Mouse (Mus musculus) liver, embryonic 13.5 days (tissue): Measurements from ENCODE around the gene Vasn. TPM values are rescaled to one million over a fixed set of nuclear protein-coding genes. Genes with fewer than 3 reads are reported as not detected.

Experiments
- ATAC-seq: fragments of 200-750 bp; cut with Nextera tagmentation; 2 replicates; pipeline ENCODE4 v1.8.0; 2017; ENCODE audit warnings: low read depth, mild to moderate bottlenecking, moderate number of reproducible peaks, moderate library complexity
- DNase-seq: peaks from one replicate; pipeline ENCODE4 v3.0.0; 2022
- H3K27ac ChIP-seq: fragments of 300-500 bp; sonication (generic); 2 replicates; pipeline ENCODE4 v1.5.1; 2015; ENCODE audit warnings: moderate library complexity, mild to moderate bottlenecking, inconsistent platforms
- H3K27me3 ChIP-seq: fragments of 300-500 bp; sonication (generic); 2 replicates; pipeline ENCODE4 v1.6.1; 2015; ENCODE audit warnings: mild to moderate bottlenecking, inconsistent platforms
- H3K36me3 ChIP-seq: fragments of 300-500 bp; sonication (generic); 2 replicates; pipeline ENCODE4 v1.6.1; 2015; ENCODE audit warnings: mild to moderate bottlenecking, inconsistent platforms
- H3K4me1 ChIP-seq: fragments of 300-500 bp; sonication (generic); replicated peaks from 2 replicates; pipeline ENCODE4 v1.6.1; 2015; ENCODE audit warnings: inconsistent platforms
- H3K4me2 ChIP-seq: fragments of 300-500 bp; sonication (generic); 2 replicates; pipeline ENCODE4 v1.6.1; 2015; ENCODE audit warnings: inconsistent platforms, mild to moderate bottlenecking, moderate library complexity
- H3K4me3 ChIP-seq: fragments of 300-500 bp; sonication (generic); replicated peaks from 2 replicates; pipeline ENCODE4 v1.5.1; 2015; ENCODE audit warnings: mild to moderate bottlenecking, inconsistent platforms
- H3K9ac ChIP-seq: fragments of 300-500 bp; sonication (generic); 2 replicates; pipeline ENCODE4 v1.6.1; 2015; ENCODE audit warnings: mild to moderate bottlenecking, inconsistent platforms
- H3K9me3 ChIP-seq: fragments of 300-500 bp; sonication (generic); replicated peaks from 2 replicates; pipeline ENCODE4 v1.6.1; 2016; ENCODE audit warnings: inconsistent platforms
- WGBS: fragments of 180-500 bp; shearing (Covaris S2); methylation state at CpG from one replicate; pipeline ENCODE4 v1.1.7; 2015; ENCODE audit not compliant: insufficient replicate concordance; 5-methylcytosine and 5-hydroxymethylcytosine counted together
- polyA plus RNA-seq: library from polyadenylated mRNA; unstranded; fragments of >200 nt; fragmentation: Nextera tagmentation; extraction: Ambion mirVana; gene quantifications from 2 replicates; pipeline ENCODE4 v1.2.1, GENCODE M21; 2015

The Vasn gene
- 2.9 TPM in 2 replicates for polyA plus RNA-seq

GRCm38 (mm10) chr16:4639831-4640237 is at the start of gene Vasn, which contains the start of gene Dnaja3:
Vasn (plus strand) TSS chr16:4639941.
Dnaja3 (plus strand) TSS chr16:4639989.
- H3K27ac ChIP-seq: peak within 1 kb of the TSS; percentile 76
- H3K4me3 ChIP-seq: peak within 1 kb of the TSS; percentile 66
- peak within 1 kb of the TSS; percentile 95 for H3K4me2 ChIP-seq
- WGBS: 2% methylated on average over 22 of the region's 22 CpGs
- peak; percentile 94 for ATAC-seq
- H3K27me3 ChIP-seq: no peaks in the 10 kb centered on the region
- H3K36me3 ChIP-seq: peaks cover 11% of the 10 kb centered on the region; the same call in 1 of the 2 replicates
- H3K9me3 ChIP-seq: no peaks in the 10 kb centered on the region
- DNase-seq: peak; percentile 88
- peaks cover 61% of the 10 kb centered on the region for H3K4me1 ChIP-seq
- peak within 1 kb of the TSS; percentile 76 for H3K9ac ChIP-seq

DNA sequence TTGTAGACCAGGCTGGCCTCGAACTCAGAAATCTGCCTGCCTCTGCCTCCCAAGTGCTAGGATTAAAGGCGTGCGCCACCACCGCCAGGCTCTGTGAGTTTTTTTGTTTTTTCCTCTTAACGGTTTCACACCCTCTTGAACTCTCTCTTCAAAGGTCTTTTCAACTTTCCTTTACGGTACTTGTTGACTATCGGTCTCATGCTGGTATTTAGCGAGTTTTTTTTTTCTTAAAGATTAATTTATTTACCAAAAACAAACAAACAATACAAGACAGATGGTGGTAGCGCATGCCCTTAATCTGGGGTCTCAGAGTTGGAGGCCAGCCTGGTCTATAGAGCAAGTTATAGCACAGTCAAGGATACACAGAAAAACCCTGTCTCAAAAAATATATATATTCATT is 49.5 kb upstream of the Vasn start:
- Histone ChIP-seq H3K9ac (no peak overlapping the region), H3K27ac (no peak overlapping the region), H3K27me3 (peaks cover 36% of the 10 kb centered on the region), H3K4me1 (peaks cover 40% of the 10 kb centered on the region), H3K36me3 (no peaks in the 10 kb centered on the region), H3K4me3 (no peak overlapping the region), H3K9me3 (no peaks in the 10 kb centered on the region), H3K4me2 (no peak overlapping the region)
- DNase-seq (no peak), ATAC-seq (no peak)
- 78% methylated on average over 9 of the region's 9 CpGs for WGBS

- Histone ChIP-seq H3K36me3 (no peaks in the 10 kb centered on the region), H3K4me1 (peaks cover 41% of the 10 kb centered on the region), H3K27me3 (peaks cover 64% of the 10 kb centered on the region), H3K9ac (peak overlapping the region; percentile 46; the same call in 1 of the 2 replicates), H3K9me3 (no peaks in the 10 kb centered on the region), H3K4me2 (peak overlapping the region; percentile 70), H3K27ac (peak overlapping the region; percentile 47), H3K4me3 (peak overlapping the region; percentile 63)
- 23% methylated on average over 32 of the region's 32 CpGs for WGBS
- ATAC-seq (peak; percentile 21; the same call in 1 of the 2 replicates), DNase-seq (no peak)
Measured at GRCm38 (mm10) chr16:4592909-4593875, 46.5 kb upstream of the Vasn start.

- 1% methylated on average over 50 of the region's 74 CpGs for WGBS
- ATAC-seq (peak; percentile 65), DNase-seq (no peak)
- peaks cover 64% of the 10 kb centered on the region for H3K27me3 ChIP-seq
- H3K4me2 ChIP-seq: peak within 1 kb of the TSS; percentile 70
- no peaks in the 10 kb centered on the region for H3K9me3 ChIP-seq
- no peaks in the 10 kb centered on the region for H3K36me3 ChIP-seq
- peak within 1 kb of the TSS; percentile 63 for H3K4me3 ChIP-seq
- H3K27ac ChIP-seq: peak within 1 kb of the TSS; percentile 68
- H3K4me1 ChIP-seq: peaks cover 44% of the 10 kb centered on the region
- peak within 1 kb of the TSS; percentile 69 for H3K9ac ChIP-seq
Measured at GRCm38 (mm10) chr16:4593971-4594813, 45.5 kb upstream of the Vasn start, which contains the start of gene Glis2. Glis2 (plus strand) TSS chr16:4594713.

GRCm38 (mm10) chr16:4594814-4595526 is 44.8 kb upstream of the Vasn start:
- Histone ChIP-seq H3K9me3 (no peaks in the 10 kb centered on the region), H3K4me1 (peaks cover 44% of the 10 kb centered on the region), H3K36me3 (no peaks in the 10 kb centered on the region), H3K27me3 (peaks cover 64% of the 10 kb centered on the region), H3K9ac (peak overlapping the region; percentile 69), H3K4me3 (peak overlapping the region; percentile 63), H3K4me2 (peak overlapping the region; percentile 70), H3K27ac (peak overlapping the region; percentile 68)
- DNase-seq (no peak), ATAC-seq (no peak)
- WGBS: 2% methylated on average over 34 of the region's 52 CpGs

- peak overlapping the region; percentile 70 for H3K4me2 ChIP-seq
- H3K36me3 ChIP-seq: no peaks in the 10 kb centered on the region
- no peak for DNase-seq
- peak overlapping the region; percentile 69; the same call in 1 of the 2 replicates for H3K9ac ChIP-seq
- ATAC-seq: no peak
- H3K4me1 ChIP-seq: peaks cover 49% of the 10 kb centered on the region
- no peaks in the 10 kb centered on the region for H3K9me3 ChIP-seq
- H3K27ac ChIP-seq: no peak overlapping the region
- 38% methylated on average over 5 of the region's 5 CpGs for WGBS
- H3K27me3 ChIP-seq: peaks cover 64% of the 10 kb centered on the region
- peak overlapping the region; percentile 63 for H3K4me3 ChIP-seq
Measured at GRCm38 (mm10) chr16:4595527-4595963, 44.2 kb upstream of the Vasn start.

DNA sequence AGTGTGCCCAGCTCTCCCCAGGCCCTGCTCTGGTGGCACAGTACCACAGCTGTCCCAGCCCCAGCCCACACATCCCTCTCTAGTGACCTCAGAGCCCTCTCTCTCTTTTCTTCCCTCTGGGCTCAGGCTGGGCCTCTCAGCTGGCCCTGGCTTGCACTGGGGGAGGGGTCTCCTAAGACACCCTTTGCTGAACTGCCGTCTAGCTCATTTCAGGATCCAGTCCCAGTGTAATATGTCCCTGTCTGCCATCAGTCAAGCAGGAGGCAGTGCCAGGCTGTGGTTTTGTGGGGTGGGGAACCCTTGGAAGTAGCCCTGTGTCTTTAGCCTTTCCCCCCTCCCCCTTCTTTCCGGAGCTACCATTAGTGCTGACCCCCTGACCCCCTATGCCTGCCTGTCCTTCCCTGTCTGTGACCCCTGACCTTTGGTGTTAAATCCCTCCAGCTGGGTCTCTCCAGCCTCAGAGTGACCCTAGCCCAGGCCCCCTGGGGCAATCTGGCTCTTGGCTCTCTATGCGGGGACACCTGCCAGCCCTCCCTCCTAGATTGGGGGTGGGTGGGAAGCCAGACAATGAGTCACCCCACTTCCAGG is 43.5 kb upstream of the Vasn start:
- DNase-seq (no peak), ATAC-seq (no peak)
- H3K4me2 ChIP-seq: peak overlapping the region; percentile 70
- peak overlapping the region; percentile 69; the same call in 1 of the 2 replicates for H3K9ac ChIP-seq
- peak overlapping the region; percentile 63 for H3K4me3 ChIP-seq
- peaks cover 56% of the 10 kb centered on the region for H3K4me1 ChIP-seq
- no peak overlapping the region for H3K27ac ChIP-seq
- no peaks in the 10 kb centered on the region for H3K9me3 ChIP-seq
- no peaks in the 10 kb centered on the region for H3K36me3 ChIP-seq
- peaks cover 64% of the 10 kb centered on the region for H3K27me3 ChIP-seq
- 42% methylated on average over 3 of the region's 3 CpGs for WGBS

- H3K27ac ChIP-seq: no peak overlapping the region
- 50% methylated on average over 2 of the region's 2 CpGs for WGBS
Measured at GRCm38 (mm10) chr16:4596836-4597235, 42.9 kb upstream of the Vasn start.

DNA sequence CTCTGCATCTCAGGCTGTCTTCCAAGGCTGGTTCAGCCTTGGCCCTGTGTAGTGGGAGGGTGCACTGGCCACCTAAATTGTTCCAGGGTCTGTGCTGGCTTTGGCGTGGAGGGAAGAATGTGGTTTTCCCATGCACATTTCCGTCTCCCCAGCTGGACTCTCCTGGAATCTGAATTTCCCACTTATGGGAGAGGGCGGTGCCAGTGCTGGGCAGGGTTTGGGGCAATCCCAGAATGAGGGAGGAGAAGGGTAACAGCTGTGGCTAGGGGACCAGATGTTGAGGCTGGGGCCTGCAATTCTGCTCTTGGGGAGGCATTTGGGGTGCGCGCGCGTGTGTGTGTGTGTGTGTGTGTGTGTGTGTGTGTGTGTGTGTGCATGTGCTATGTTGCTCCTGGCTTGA is 42.4 kb upstream of the Vasn start:
- Histone ChIP-seq H3K4me3 (no peak overlapping the region), H3K4me2 (no peak overlapping the region), H3K36me3 (no peaks in the 10 kb centered on the region), H3K27ac (no peak overlapping the region), H3K9ac (no peak overlapping the region), H3K4me1 (peaks cover 66% of the 10 kb centered on the region), H3K27me3 (peaks cover 57% of the 10 kb centered on the region), H3K9me3 (no peaks in the 10 kb centered on the region)
- 71% methylated on average over 7 of the region's 7 CpGs for WGBS
- ATAC-seq (no peak), DNase-seq (no peak)

More at GRCm38 (mm10) chr16:4596836-4597235, 42.9 kb upstream of the Vasn start:
- ATAC-seq: no peak
- no peaks in the 10 kb centered on the region for H3K36me3 ChIP-seq
- no peak for DNase-seq
- peaks cover 62% of the 10 kb centered on the region for H3K4me1 ChIP-seq
- H3K9ac ChIP-seq: no peak overlapping the region
- H3K4me3 ChIP-seq: no peak overlapping the region
- H3K27me3 ChIP-seq: peaks cover 62% of the 10 kb centered on the region
- H3K4me2 ChIP-seq: peak overlapping the region; percentile 70
- H3K9me3 ChIP-seq: no peaks in the 10 kb centered on the region

GRCm38 (mm10) chr16:4598041-4598440 is 41.7 kb upstream of the Vasn start:
- DNase-seq: no peak
- Histone ChIP-seq H3K4me2 (no peak overlapping the region), H3K9ac (no peak overlapping the region), H3K27ac (no peak overlapping the region), H3K4me3 (no peak overlapping the region), H3K36me3 (no peaks in the 10 kb centered on the region), H3K9me3 (no peaks in the 10 kb centered on the region), H3K4me1 (peaks cover 72% of the 10 kb centered on the region), H3K27me3 (peaks cover 50% of the 10 kb centered on the region)
- no peak for ATAC-seq
- WGBS: 74% methylated on average over 5 of the region's 5 CpGs
